Mouse (Mus musculus): Measurements from ENCODE around the gene Olfr214.
A peak's percentile ranks its signal among the peaks of the same experiment; 100 is the strongest.
"Not testable (repeated sequence)": the region's sequence is repeated elsewhere in the genome, so short reads cannot be mapped to it uniquely, and the experiment has no call there.

Olfr214 gene

DNA sequence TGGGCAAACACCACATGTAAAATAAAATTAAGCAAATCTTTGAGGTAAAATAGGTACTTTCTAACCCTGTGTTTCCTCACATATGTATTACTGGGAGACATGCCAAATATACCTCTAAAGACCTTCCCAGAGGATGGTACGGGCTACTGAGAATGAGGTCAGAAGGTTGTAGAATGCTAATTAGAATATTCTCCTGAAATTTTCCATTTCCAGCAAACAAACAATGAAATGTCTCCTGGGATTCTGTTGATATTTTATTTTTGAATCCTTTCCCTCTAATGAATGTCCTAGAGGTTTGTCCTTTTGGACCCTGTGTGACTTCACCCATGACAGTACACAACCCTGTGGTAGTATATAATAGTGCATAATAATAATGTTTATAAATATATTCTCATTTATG, at the start of gene Olfr214:
TSS of gene Olfr214 (plus strand) at position 301 of the 400 bp plus-strand sequence.
- DNase-seq (ENCODE audit: low spot score in 2 of 2) = no peak

DNA sequence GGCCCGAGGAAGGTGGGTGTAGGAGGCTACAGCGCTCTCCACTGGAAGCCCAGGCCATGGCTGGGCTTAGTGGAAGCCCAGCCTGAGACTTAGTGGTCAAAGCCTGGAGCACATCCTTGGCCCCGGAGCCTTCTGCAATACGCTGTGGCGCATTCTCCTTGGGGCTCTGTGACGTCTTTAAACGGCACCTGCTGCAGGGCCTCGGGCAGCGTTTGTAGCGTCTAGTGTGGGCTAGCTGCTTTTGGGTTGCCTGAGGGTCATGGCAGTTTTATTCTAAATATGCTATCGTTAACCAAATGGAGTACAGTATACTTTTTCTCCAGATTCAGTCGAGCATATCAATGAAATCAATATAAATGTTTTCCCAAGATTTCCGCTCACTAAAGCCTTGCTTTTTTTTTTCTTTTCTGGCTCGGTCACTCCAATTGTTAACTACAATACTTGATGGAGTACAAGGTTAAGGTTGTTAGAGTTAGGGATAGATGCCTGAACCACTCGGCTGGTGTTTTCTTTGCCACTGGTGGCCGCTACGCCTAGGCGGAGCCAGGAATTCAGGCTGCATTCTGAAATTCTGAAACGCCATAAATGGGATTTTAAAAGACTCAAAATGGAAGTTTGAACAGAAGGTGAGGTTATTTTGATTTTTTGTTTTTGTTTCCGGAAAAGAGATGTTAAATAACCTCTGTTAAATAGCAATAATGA, 47.6 kb upstream of the Olfr214 start, which contains the start of gene Olfr212:
TSS of gene Olfr212 (plus strand) at position 215 of the 702 bp plus-strand sequence.
- not testable (repeated sequence) for DNase-seq (ENCODE audit: low spot score in 2 of 2)

DNA sequence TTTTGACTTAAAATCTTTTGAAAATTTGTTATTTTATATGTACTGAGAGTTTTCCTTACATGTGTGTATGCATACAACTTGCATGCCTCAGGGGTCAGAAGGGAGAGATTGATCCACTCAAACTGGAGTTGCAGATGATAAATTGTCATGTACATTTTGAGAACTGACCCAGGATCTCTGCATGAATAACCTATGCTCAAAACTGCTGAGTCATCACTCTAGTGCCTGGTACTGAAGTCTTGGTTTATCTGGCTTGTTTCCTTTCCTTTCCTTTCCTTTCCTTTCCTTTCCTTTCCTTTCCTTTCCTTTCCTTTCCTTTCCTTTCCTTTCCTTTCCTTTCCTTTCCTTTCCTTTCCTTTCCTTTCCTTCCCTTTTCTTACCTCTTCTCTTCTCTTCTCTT, 39.2 kb upstream of the Olfr214 start:
- DNase-seq (ENCODE audit: low spot score in 2 of 2) = no peak

DNA sequence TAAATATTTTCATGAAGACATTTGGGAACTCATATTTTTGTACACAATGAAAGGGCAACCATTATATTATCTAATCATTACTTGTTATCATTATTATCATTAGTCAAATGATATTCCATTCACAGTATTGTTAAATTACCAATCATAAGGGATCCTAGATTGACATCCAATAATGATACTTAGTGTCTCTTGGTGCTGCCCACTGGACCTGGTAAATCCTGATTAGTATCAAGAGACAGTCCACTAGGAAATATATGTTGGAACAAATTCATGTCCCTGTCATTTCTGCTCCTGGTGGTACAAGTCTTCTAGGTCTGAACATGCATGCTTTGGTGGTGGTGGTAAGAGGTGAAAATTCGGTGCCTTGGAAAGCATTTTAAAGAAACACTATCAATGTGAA, 15.9 kb upstream of the Olfr214 start, which contains the start of gene Olfr213:
TSS of gene Olfr213 (plus strand) at position 301 of the 400 bp plus-strand sequence.
- no peak for DNase-seq (ENCODE audit: low spot score in 2 of 2)

DNA sequence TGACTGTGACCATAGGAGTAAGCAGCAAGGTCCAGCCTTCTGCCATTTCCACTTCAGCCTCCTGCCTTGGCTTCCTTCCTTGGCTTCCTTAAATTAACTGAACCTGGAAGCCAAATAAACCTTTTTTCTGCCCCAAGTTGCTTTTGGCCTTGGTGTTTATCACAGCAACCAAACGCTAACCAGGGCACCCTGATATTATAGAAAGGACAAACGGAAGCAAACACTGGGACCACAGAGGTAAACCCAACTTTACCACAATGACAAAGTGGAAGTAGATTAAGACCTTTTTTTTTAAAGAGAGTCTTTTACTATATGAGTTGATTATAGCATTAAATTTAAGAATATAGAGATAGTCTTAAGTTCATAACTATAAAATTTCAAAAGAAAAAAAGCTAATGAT, 11.5 kb upstream of the Olfr214 start:
- DNase-seq (ENCODE audit: low spot score in 2 of 2) = no peak

DNA sequence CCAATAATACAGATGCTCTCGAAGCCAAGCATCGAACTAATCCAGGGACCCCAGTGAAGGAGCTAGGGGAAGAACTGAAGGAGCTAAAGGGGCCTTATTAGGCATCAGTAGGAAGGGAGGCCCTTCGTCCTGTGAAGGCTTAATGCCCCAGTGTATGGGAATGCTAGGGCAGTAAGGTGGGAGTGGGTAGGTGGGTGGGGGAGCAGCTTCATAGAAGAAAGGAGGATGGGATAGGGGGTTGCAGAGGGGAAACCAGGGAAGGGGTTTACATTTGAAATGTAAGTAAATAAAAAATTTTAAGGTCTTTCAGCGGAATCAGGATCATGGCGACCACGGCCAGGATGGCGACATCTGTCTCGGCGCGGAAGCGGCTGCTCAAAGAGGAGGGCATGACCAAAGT, 3.2 kb upstream of the Olfr214 start, which contains the start of gene Gm5580:
TSS of gene Gm5580 (plus strand) at position 301 of the 400 bp plus-strand sequence.
- DNase-seq (ENCODE audit: low spot score in 2 of 2) = not testable (repeated sequence)

DNA sequence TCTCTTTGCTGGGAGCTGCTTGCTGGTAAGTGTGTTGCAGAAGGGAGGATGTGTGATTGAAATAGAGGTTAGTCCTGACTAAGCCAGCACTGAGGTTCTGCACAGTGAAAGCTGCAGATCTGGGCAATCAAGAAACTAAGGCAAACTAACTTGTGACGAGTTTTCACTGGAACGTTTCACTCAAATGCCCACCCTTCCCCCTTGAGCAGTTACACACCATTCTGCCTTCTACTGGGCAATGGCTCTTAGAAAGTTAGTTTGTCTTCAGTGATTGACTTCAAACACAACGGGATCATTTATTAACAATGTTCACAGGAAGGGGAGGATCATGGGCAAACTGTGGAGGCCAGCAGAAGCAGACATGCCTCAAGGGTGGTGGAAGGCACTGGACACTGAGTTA, 917 bp downstream of the Olfr214 start:
- no peak for DNase-seq (ENCODE audit: low spot score in 2 of 2)

DNA sequence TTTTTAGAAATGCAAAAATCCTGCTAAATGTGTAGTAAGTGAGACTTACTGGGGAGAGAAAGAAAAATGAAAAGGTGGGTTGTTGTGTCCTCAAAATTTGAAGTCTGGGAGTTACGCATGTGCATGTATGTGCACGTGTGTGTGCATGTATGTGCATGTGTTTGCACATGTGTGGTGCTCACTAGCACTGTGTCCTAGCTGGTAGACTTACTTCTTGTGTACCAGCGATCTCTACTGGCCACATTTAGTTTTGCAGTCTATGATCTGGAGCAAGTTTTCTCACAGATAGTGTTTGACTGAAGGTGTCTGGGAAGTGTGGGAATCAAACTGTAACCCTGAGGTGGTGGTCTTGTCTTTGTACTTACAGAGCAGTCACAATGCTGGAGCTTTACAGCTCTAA, 15.8 kb downstream of the Olfr214 start:
- peak; percentile 14 to 38 for DNase-seq (ENCODE audit: low spot score in 2 of 2)

DNA sequence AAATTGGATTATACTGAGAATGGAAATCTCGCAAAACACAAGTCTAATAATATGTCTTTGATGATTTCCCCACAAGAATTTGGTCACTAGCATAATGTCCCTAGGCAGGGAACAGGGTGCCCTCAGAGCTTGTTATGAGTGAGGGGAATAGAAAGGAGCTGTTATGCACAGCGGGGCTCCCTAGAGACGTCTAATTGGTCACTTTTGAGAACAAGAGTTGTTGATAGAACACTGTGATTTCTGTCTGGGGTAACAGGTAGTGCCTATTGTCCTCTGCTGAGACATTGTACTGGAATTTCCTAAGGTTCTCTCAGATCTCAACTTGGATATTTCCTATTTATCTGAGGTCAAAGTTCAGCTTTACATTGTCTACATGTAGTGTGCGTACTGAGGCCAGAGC, 30.1 kb downstream of the Olfr214 start, which contains the start of gene Olfr215:
TSS of gene Olfr215 (minus strand) at position 101 of the 400 bp plus-strand sequence.
- DNase-seq (ENCODE audit: low spot score in 2 of 2) = no peak

DNA sequence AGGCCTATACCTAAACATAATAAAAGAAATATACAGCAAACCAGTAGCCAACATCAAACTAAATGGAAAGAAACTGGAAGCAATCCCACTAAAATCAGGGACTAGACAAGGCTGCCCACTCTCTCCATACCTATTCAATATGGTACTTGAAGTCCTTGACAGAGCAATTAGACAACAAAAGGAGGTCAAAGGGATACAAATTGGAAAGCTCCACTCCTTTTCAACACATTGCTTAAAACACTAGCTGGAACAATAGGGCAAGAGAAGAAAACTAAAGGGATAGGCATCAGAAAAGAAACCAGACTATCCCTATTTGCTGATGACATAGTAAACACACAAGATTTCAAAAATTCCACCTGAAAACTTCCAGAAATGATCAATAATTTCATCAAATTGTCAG, 46.9 kb downstream of the Olfr214 start:
- not testable (repeated sequence) for DNase-seq (ENCODE audit: low spot score in 2 of 2)

DNA sequence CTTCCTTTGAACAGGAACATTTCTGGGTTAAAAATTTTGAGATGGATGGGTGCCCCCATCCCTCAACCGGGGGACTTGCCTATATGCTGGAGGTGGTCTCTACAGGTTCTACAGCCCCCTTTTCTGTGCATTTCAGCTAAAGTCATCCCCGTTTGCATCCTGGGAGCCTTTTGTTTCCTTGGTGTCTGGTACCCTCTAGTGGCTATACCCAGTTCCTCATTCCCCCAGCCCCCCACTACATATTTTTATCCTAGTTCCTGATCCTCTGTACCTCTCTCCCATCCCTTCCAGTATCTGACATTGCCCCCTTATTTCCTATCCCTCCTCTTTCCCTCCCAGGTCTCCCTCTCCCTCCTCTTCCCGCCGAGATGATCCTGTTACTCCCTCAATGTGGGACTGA, 53.2 kb downstream of the Olfr214 start:
- no peak for DNase-seq (ENCODE audit: low spot score in 2 of 2)

Measured in frontal cortex, postnatal 36 days (tissue).